In the genomic region with DNA sequence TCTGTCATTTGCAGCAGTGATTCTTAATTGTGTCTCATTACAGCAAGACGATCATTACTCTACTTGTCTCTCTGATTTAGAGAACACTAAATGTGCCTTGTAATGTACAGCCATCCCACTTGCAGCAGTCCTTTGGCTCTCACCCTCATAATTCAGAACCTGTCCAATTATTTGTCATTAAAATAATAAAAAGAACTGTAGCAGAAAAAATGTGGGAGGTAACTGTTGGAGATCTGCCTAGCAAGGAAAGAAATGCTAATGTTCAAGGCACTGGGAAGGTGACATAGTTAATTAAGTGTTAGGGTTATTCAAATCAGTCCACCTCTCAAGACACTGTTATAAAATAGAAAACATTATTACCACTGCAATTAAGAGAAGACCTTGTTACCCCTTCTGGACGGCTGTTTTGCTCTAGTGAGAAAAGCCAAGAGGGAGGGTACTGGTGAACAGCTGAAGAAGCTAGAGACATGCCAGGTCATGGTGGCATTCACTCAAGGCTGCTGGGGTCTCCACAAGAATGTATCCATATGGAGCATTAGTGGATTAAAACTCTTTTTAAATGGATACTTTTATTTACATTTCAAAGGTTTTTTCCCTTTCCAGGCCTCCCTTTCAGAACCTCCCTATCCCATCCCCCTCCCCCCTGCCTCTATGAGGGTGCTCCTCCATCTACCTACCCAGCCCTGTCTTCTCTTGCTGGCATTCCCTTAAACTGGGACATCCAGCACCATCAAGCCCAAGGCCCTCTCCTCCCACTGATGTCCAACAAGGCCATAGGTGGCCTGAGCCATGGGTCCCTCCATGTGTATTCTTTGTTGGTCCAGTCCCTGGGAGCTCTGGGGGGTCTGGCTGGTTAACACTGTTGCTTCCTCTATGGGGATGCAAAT, we compare ENCODE assay signal across 18 mouse cellular contexts.
DNase-seq lines count a peak whose midpoint lies in the region; ATAC-seq and TF ChIP-seq lines count a peak whose summit lies in the region.
"Had no signal": no experiment of that assay in that cellular context is flagged by ENCODE, and none has a peak within 500 bp of the region (broad histone marks: within the 10 kb centered on the region; RNA-seq: fewer than 3 reads in every experiment).

No protein-coding gene starts in this region.

- H3K27ac ChIP-seq in kidney, embryonic 15.5 days = no peak overlapping the region
- H3K27ac ChIP-seq in kidney, adult 2 months (ENCODE audit: insufficient read depth, low read depth, low read length) = no peak overlapping the region
- no peak overlapping the region for H3K27ac ChIP-seq in forebrain, embryonic 15.5 days (replicated peaks)
- no peak overlapping the region for H3K27ac ChIP-seq in neural tube, embryonic 13.5 days (replicated peaks)
- H3K27ac ChIP-seq: heart, embryonic 10.5 days; layer of hippocampus, adult 2 months; limb, embryonic 12.5 days; liver, embryonic 15.5 days had no signal

- no peaks in the 10 kb centered on the region for H3K36me3 ChIP-seq in kidney, embryonic 15.5 days
- no peaks in the 10 kb centered on the region for H3K36me3 ChIP-seq in kidney, adult 2 months (ENCODE audit: control insufficient read depth, insufficient read depth, low read length)
- no peaks in the 10 kb centered on the region for H3K36me3 ChIP-seq in forebrain, embryonic 15.5 days
- H3K36me3 ChIP-seq in neural tube, embryonic 13.5 days = no peaks in the 10 kb centered on the region
- H3K36me3 ChIP-seq: heart, embryonic 10.5 days; limb, embryonic 12.5 days; liver, embryonic 15.5 days had no signal

- TF ChIP-seq CTCF in kidney, adult 2 months (conservative IDR thresholded peaks at IDR 0.05; ENCODE audit: insufficient read depth, insufficient read length, low read depth, low read length) = no peak

- WGBS in kidney, embryonic 15.5 days = 26% methylated on average over 2 of the region's 2 CpGs
- WGBS in kidney, adult 2 months = 18% methylated on average over 2 of the region's 2 CpGs
- WGBS in forebrain, embryonic 15.5 days = 14% methylated on average over 2 of the region's 2 CpGs
- 41% methylated on average over 2 of the region's 2 CpGs for WGBS in neural tube, embryonic 13.5 days

- peak; percentile 82 for ATAC-seq in kidney, embryonic 15.5 days (replicated peaks; ENCODE audit: low FRiP score)
- peak; percentile 82 for ATAC-seq in forebrain, embryonic 15.5 days (replicated peaks)
- peak; percentile 74; the same call in 1 of the 2 replicates for ATAC-seq in neural tube, embryonic 13.5 days (ENCODE audit: low read depth)
- ATAC-seq: intestine, embryonic 16.5 days had no signal

- no peak for TF ChIP-seq POLR2A in kidney, adult 2 months (IDR thresholded peaks at IDR 0.05; ENCODE audit: low read depth, low read length)

- H3K9ac ChIP-seq in kidney, embryonic 15.5 days = no peak overlapping the region
- H3K9ac ChIP-seq in forebrain, embryonic 15.5 days (replicated peaks) = no peak overlapping the region
- no peak overlapping the region for H3K9ac ChIP-seq in neural tube, embryonic 13.5 days
- H3K9ac ChIP-seq: limb, embryonic 12.5 days; liver, embryonic 15.5 days had no signal

- intact Hi-C loops in left cerebral cortex, postnatal 14 days (cut with DNase I) = no loop called here

- H3K4me1 ChIP-seq in kidney, embryonic 15.5 days = no peaks in the 10 kb centered on the region
- H3K4me1 ChIP-seq in kidney, adult 2 months (ENCODE audit: control insufficient read depth, insufficient read depth, low read length) = no peaks in the 10 kb centered on the region
- H3K4me1 ChIP-seq in forebrain, embryonic 15.5 days = 0 out of 2 replicates have a peak, but pooled peaks cover 4% of the 10 kb centered on the region
- H3K4me1 ChIP-seq in neural tube, embryonic 13.5 days (replicated peaks) = no peaks in the 10 kb centered on the region
- H3K4me1 ChIP-seq: heart, embryonic 10.5 days; limb, embryonic 12.5 days; liver, embryonic 15.5 days had no signal

- H3K4me3 ChIP-seq in kidney, embryonic 15.5 days (replicated peaks) = no peak overlapping the region
- no peak overlapping the region for H3K4me3 ChIP-seq in kidney, adult 2 months (ENCODE audit: insufficient read depth, low read depth, low read length)
- no peak overlapping the region for H3K4me3 ChIP-seq in forebrain, embryonic 15.5 days
- H3K4me3 ChIP-seq in neural tube, embryonic 13.5 days = no peak overlapping the region
- H3K4me3 ChIP-seq: heart, embryonic 10.5 days; layer of hippocampus, adult 2 months; limb, embryonic 12.5 days; liver, embryonic 15.5 days had no signal

- no peak overlapping the region for H3K4me2 ChIP-seq in kidney, embryonic 15.5 days
- H3K4me2 ChIP-seq in forebrain, embryonic 15.5 days (replicated peaks) = no peak overlapping the region
- no peak overlapping the region for H3K4me2 ChIP-seq in neural tube, embryonic 13.5 days
- H3K4me2 ChIP-seq: limb, embryonic 12.5 days; liver, embryonic 15.5 days had no signal

- no peak for DNase-seq in kidney, adult 2 months
- peak; percentile 16 for DNase-seq in brain, adult 2 months (ENCODE audit: low read depth, low spot score)
- DNase-seq in urinary bladder, postnatal 36 days (ENCODE audit: low spot score in 2 of 2) = no peak
- DNase-seq in left cerebral cortex, postnatal 14 days (ENCODE audit: low spot score in 2 of 2) = no peak
- DNase-seq: B cell, adult 2 months; cerebellum, postnatal 10 days; embryo, embryonic 11 days; gastrocnemius, postnatal 36 days; lung, postnatal 14 days; thymus, postnatal 25 days had no signal

- H3K27me3 ChIP-seq in kidney, embryonic 15.5 days = no peaks in the 10 kb centered on the region
- no peaks in the 10 kb centered on the region for H3K27me3 ChIP-seq in kidney, adult 2 months (replicated peaks; ENCODE audit: control insufficient read depth, insufficient read depth, low read length)
- no peaks in the 10 kb centered on the region for H3K27me3 ChIP-seq in forebrain, embryonic 15.5 days
- H3K27me3 ChIP-seq in neural tube, embryonic 13.5 days = no peaks in the 10 kb centered on the region
- H3K27me3 ChIP-seq: limb, embryonic 12.5 days; liver, embryonic 15.5 days had no signal

- no peaks in the 10 kb centered on the region for H3K9me3 ChIP-seq in kidney, embryonic 15.5 days (replicated peaks)
- H3K9me3 ChIP-seq in forebrain, embryonic 15.5 days = no peaks in the 10 kb centered on the region
- H3K9me3 ChIP-seq in neural tube, embryonic 13.5 days = no peaks in the 10 kb centered on the region
- H3K9me3 ChIP-seq: heart, embryonic 10.5 days; limb, embryonic 12.5 days; liver, embryonic 15.5 days had no signal
